Mouse (Mus musculus) small intestine, adult 2 months (tissue): ENCODE data around the gene Lsm14b. TPM values are rescaled to one million over a fixed set of nuclear protein-coding genes. Genes with fewer than 3 reads are reported as not detected.

ENCODE experiments used
- H3K27ac ChIP-seq: fragments of 200-500 bp; 2 replicates; pipeline ENCODE4 v1.5.1; 2012; ENCODE audit warnings: low read depth, low read length, control low read depth, inconsistent platforms; ENCODE audit not compliant: insufficient read depth
- H3K27me3 ChIP-seq: fragments of 200-500 bp; 2 replicates; pipeline ENCODE4 v1.6.1; 2012; ENCODE audit warnings: mild to moderate bottlenecking, moderate library complexity, low read length, inconsistent platforms; ENCODE audit not compliant: control insufficient read depth, insufficient read depth
- H3K36me3 ChIP-seq: fragments of 200-500 bp; 2 replicates; pipeline ENCODE4 v1.6.1; 2012; ENCODE audit warnings: mild to moderate bottlenecking, low read length, control low read depth, inconsistent platforms; ENCODE audit not compliant: control insufficient read depth, insufficient read depth
- H3K4me1 ChIP-seq: fragments of 200-500 bp; 2 replicates; pipeline ENCODE4 v1.6.1; 2012; ENCODE audit warnings: low read length, inconsistent platforms, mixed read lengths; ENCODE audit not compliant: control insufficient read depth, insufficient read depth, insufficient read length
- H3K4me3 ChIP-seq: fragments of 200-500 bp; 2 replicates; pipeline ENCODE4 v1.5.1; 2012; ENCODE audit warnings: low read depth, mild to moderate bottlenecking, control low read depth, inconsistent platforms, low read length, moderate library complexity
- CTCF ChIP-seq: fragments of 200-500 bp; IDR thresholded peaks from 2 replicates; pipeline ENCODE4 v1.5.1; 2012; ENCODE audit warnings: low read depth, mild to moderate bottlenecking, control low read depth, inconsistent platforms, low read length, moderate library complexity, mixed read lengths; ENCODE audit not compliant: insufficient replicate concordance, insufficient read length; ENCODE audit errors: extremely low read depth
- POLR2A ChIP-seq: fragments of 200-500 bp; IDR thresholded peaks from 2 replicates; pipeline ENCODE4 v1.6.1; 2012; ENCODE audit warnings: low read depth, mild to moderate bottlenecking, control low read depth, inconsistent platforms, low read length, moderate library complexity
- WGBS: fragments of 180-500 bp; shearing (Covaris S2); methylation state at CpG from one replicate; pipeline ENCODE4 v1.1.7; 2018; 5-methylcytosine and 5-hydroxymethylcytosine counted together
- polyA plus RNA-seq: library from polyadenylated mRNA; depleted of rRNA; stranded (reverse); fragments of >200 nt; gene quantifications from 2 replicates; pipeline ENCODE4 v1.2.3, GENCODE M21; 2012

Lsm14b gene
- polyA plus RNA-seq, 1 experiment, result 23.7 TPM

- Histone ChIP-seq H3K27ac (no peak overlapping the region), H3K4me3 (no peak overlapping the region), H3K4me1 (peaks cover 7% of the 10 kb centered on the region), H3K27me3 (peaks cover 7% of the 10 kb centered on the region; the same call in 1 of the 2 replicates), H3K36me3 (peaks cover 26% of the 10 kb centered on the region)
- no peak for TF ChIP-seq POLR2A
- no peak for TF ChIP-seq CTCF
- 88% methylated on average over 9 of the region's 9 CpGs for WGBS
Observed at GRCm38 (mm10) chr2:180027768-180028167, 3.0 kb downstream of the Lsm14b start.

- no peak for TF ChIP-seq POLR2A
- no peak for TF ChIP-seq CTCF
- no peak overlapping the region for H3K27ac ChIP-seq
- H3K36me3 ChIP-seq, result peaks cover 42% of the 10 kb centered on the region
- H3K27me3 ChIP-seq, result no peaks in the 10 kb centered on the region
- H3K4me1 ChIP-seq, result peaks cover 9% of the 10 kb centered on the region; the same call in 1 of the 2 replicates
- WGBS, result 86% methylated on average over 6 of the region's 6 CpGs
- H3K4me3 ChIP-seq, result no peak overlapping the region
Observed at GRCm38 (mm10) chr2:180031270-180031669, 6.5 kb downstream of the Lsm14b start.

- peaks cover 53% of the 10 kb centered on the region for H3K36me3 ChIP-seq
- H3K27ac ChIP-seq, result peak overlapping the region; percentile 33; the same call in 1 of the 2 replicates
- TF ChIP-seq POLR2A, result no peak
- TF ChIP-seq CTCF, result no peak
- WGBS, result 22% methylated on average over 3 of the region's 3 CpGs
- peaks cover 9% of the 10 kb centered on the region; the same call in 1 of the 2 replicates for H3K4me1 ChIP-seq
- no peaks in the 10 kb centered on the region for H3K27me3 ChIP-seq
- H3K4me3 ChIP-seq, result no peak overlapping the region
Observed at GRCm38 (mm10) chr2:180032925-180033324, 8.1 kb downstream of the Lsm14b start.

- 81% methylated on average over 3 of the region's 3 CpGs for WGBS
- H3K36me3 ChIP-seq, result peaks cover 57% of the 10 kb centered on the region
- TF ChIP-seq CTCF (no peak), POLR2A (no peak)
- no peak overlapping the region for H3K27ac ChIP-seq
- H3K27me3 ChIP-seq, result no peaks in the 10 kb centered on the region
- H3K4me3 ChIP-seq, result no peak overlapping the region
- peaks cover 9% of the 10 kb centered on the region; the same call in 1 of the 2 replicates for H3K4me1 ChIP-seq
Observed at GRCm38 (mm10) chr2:180033956-180034355, 9.2 kb downstream of the Lsm14b start.

- H3K36me3 ChIP-seq, result peaks cover 52% of the 10 kb centered on the region
- H3K4me3 ChIP-seq, result no peak overlapping the region
- no peaks in the 10 kb centered on the region for H3K27me3 ChIP-seq
- H3K27ac ChIP-seq, result no peak overlapping the region
- H3K4me1 ChIP-seq, result peaks cover 9% of the 10 kb centered on the region; the same call in 1 of the 2 replicates
- 73% methylated on average over 5 of the region's 5 CpGs for WGBS
- TF ChIP-seq POLR2A, result no peak
- no peak for TF ChIP-seq CTCF
Observed at GRCm38 (mm10) chr2:180034753-180035152, 10.0 kb downstream of the Lsm14b start.

- peaks cover 8% of the 10 kb centered on the region for H3K4me1 ChIP-seq
- TF ChIP-seq POLR2A (no peak), CTCF (no peak)
- no peak overlapping the region for H3K27ac ChIP-seq
- no peak overlapping the region for H3K4me3 ChIP-seq
- 38% methylated on average over 6 of the region's 6 CpGs for WGBS
- no peaks in the 10 kb centered on the region for H3K27me3 ChIP-seq
- peaks cover 32% of the 10 kb centered on the region for H3K36me3 ChIP-seq
Observed at GRCm38 (mm10) chr2:180040406-180040805, 15.6 kb downstream of the Lsm14b start.

- TF ChIP-seq POLR2A (no peak), CTCF (no peak)
- H3K27me3 ChIP-seq, result no peaks in the 10 kb centered on the region
- peak overlapping the region; percentile 70 for H3K27ac ChIP-seq
- H3K4me3 ChIP-seq, result peak overlapping the region; percentile 77
- WGBS, result under 1% methylated on average over 66 of the region's 66 CpGs
- H3K36me3 ChIP-seq, result peaks cover 21% of the 10 kb centered on the region
- peaks cover 8% of the 10 kb centered on the region for H3K4me1 ChIP-seq
Observed at GRCm38 (mm10) chr2:180041577-180042255, 16.9 kb downstream of the Lsm14b start.
